Mouse (Mus musculus): ENCODE measurements at regions not wholly inside any gene's neighbourhood (a gene's known extent, or its start where the extent isn't known, plus 50 kb on each side); places are given as distances from the start of the nearest gene placed in this dataset.

GRCm38 (mm10) chr10:118988249-118988648 lies 118.2 kb upstream of the Dyrk2 start:
- H3K4me1 ChIP-seq (ENCODE audit: control insufficient read depth in 2 of 2, insufficient read depth in 2 of 2, low read length in 2 of 2, poor library complexity in 1 of 2), result no peaks in the 10 kb centered on the region
- no peaks in the 10 kb centered on the region for H3K36me3 ChIP-seq (ENCODE audit: control insufficient read depth, insufficient read depth, low read length, poor library complexity, severe bottlenecking)
- TF ChIP-seq MAFK (IDR thresholded peaks at IDR 0.05; ENCODE audit: insufficient read depth, low read depth, low read length) (peak; percentile 78), ZC3H11A (IDR thresholded peaks at IDR 0.05; ENCODE audit: borderline replicate concordance, low read depth, low read length) (no peak), HCFC1 (IDR thresholded peaks at IDR 0.05; ENCODE audit: borderline replicate concordance, insufficient read depth, low read length) (no peak)
- H3K9ac ChIP-seq (ENCODE audit: insufficient read depth, low read depth, low read length, poor library complexity, severe bottlenecking), result no peak overlapping the region
- no peaks in the 10 kb centered on the region for H3K9me3 ChIP-seq (ENCODE audit: control insufficient read depth, insufficient read depth, low read depth, low read length)
- no peak overlapping the region for H3K27ac ChIP-seq (ENCODE audit: insufficient read depth, low read depth, low read length, poor library complexity, severe bottlenecking)
- in situ Hi-C loops (cut with MboI; ENCODE audit: low sequenced_read_pairs in 2 of 2, unreplicated experiment in 2 of 2), result no loop called here
- no peak for DNase-seq (ENCODE audit: low read depth, low spot score)
- no peak overlapping the region for H3K4me3 ChIP-seq (ENCODE audit: insufficient read depth in 1 of 2, low read depth in 1 of 2, low read length in 2 of 2, poor library complexity in 1 of 2, severe bottlenecking in 1 of 2)

GRCm38 (mm10) chr10:118984580-118984979 lies 114.6 kb upstream of the Dyrk2 start:
- Histone ChIP-seq H3K36me3 (ENCODE audit: control insufficient read depth, insufficient read depth, low read length, poor library complexity, severe bottlenecking) (no peaks in the 10 kb centered on the region), H3K9ac (ENCODE audit: insufficient read depth, low read depth, low read length, poor library complexity, severe bottlenecking) (no peak overlapping the region), H3K4me1 (ENCODE audit: control insufficient read depth in 2 of 2, insufficient read depth in 2 of 2, low read length in 2 of 2, poor library complexity in 1 of 2) (no peaks in the 10 kb centered on the region), H3K9me3 (ENCODE audit: control insufficient read depth, insufficient read depth, low read depth, low read length) (no peaks in the 10 kb centered on the region), H3K4me3 (ENCODE audit: insufficient read depth in 1 of 2, low read depth in 1 of 2, low read length in 2 of 2, poor library complexity in 1 of 2, severe bottlenecking in 1 of 2) (no peak overlapping the region), H3K27ac (ENCODE audit: insufficient read depth, low read depth, low read length, poor library complexity, severe bottlenecking) (no peak overlapping the region)
- DNase-seq (ENCODE audit: low read depth, low spot score), result no peak
- in situ Hi-C loops (cut with MboI; ENCODE audit: low sequenced_read_pairs in 2 of 2, unreplicated experiment in 2 of 2), result no loop called here
- TF ChIP-seq ZC3H11A (IDR thresholded peaks at IDR 0.05; ENCODE audit: borderline replicate concordance, low read depth, low read length) (no peak), HCFC1 (IDR thresholded peaks at IDR 0.05; ENCODE audit: borderline replicate concordance, insufficient read depth, low read length) (no peak), MAFK (IDR thresholded peaks at IDR 0.05; ENCODE audit: insufficient read depth, low read depth, low read length) (no peak), CHD2 (IDR thresholded peaks at IDR 0.05; ENCODE audit: low read depth, low read length) (no peak), ZNF384 (IDR thresholded peaks at IDR 0.05; ENCODE audit: low read depth, low read length) (no peak)

GRCm38 (mm10) chr10:118981446-118981845 lies 111.4 kb upstream of the Dyrk2 start:
- Histone ChIP-seq H3K9me3 (ENCODE audit: control insufficient read depth, insufficient read depth, low read depth, low read length) (no peaks in the 10 kb centered on the region), H3K36me3 (ENCODE audit: control insufficient read depth, insufficient read depth, low read length, poor library complexity, severe bottlenecking) (no peaks in the 10 kb centered on the region), H3K4me3 (ENCODE audit: insufficient read depth in 1 of 2, low read depth in 1 of 2, low read length in 2 of 2, poor library complexity in 1 of 2, severe bottlenecking in 1 of 2) (no peak overlapping the region), H3K4me1 (ENCODE audit: control insufficient read depth in 2 of 2, insufficient read depth in 2 of 2, low read length in 2 of 2, poor library complexity in 1 of 2) (no peaks in the 10 kb centered on the region), H3K27ac (ENCODE audit: insufficient read depth, low read depth, low read length, poor library complexity, severe bottlenecking) (no peak overlapping the region), H3K9ac (ENCODE audit: insufficient read depth, low read depth, low read length, poor library complexity, severe bottlenecking) (no peak overlapping the region)
- TF ChIP-seq ZC3H11A (IDR thresholded peaks at IDR 0.05; ENCODE audit: borderline replicate concordance, low read depth, low read length) (no peak), HCFC1 (IDR thresholded peaks at IDR 0.05; ENCODE audit: borderline replicate concordance, insufficient read depth, low read length) (no peak), ZNF384 (IDR thresholded peaks at IDR 0.05; ENCODE audit: low read depth, low read length) (no peak), MAFK (IDR thresholded peaks at IDR 0.05; ENCODE audit: insufficient read depth, low read depth, low read length) (no peak)
- DNase-seq (ENCODE audit: low read depth, low spot score), result no peak
- in situ Hi-C loops (cut with MboI; ENCODE audit: low sequenced_read_pairs in 2 of 2, unreplicated experiment in 2 of 2), result no loop called here

- in situ Hi-C loops (cut with MboI; ENCODE audit: low sequenced_read_pairs in 2 of 2, unreplicated experiment in 2 of 2), result no loop called here
- Histone ChIP-seq H3K9me3 (ENCODE audit: control insufficient read depth, insufficient read depth, low read depth, low read length) (no peaks in the 10 kb centered on the region), H3K4me1 (ENCODE audit: control insufficient read depth in 2 of 2, insufficient read depth in 2 of 2, low read length in 2 of 2, poor library complexity in 1 of 2) (no peaks in the 10 kb centered on the region), H3K27ac (ENCODE audit: insufficient read depth, low read depth, low read length, poor library complexity, severe bottlenecking) (no peak overlapping the region), H3K9ac (ENCODE audit: insufficient read depth, low read depth, low read length, poor library complexity, severe bottlenecking) (no peak overlapping the region), H3K4me3 (ENCODE audit: insufficient read depth in 1 of 2, low read depth in 1 of 2, low read length in 2 of 2, poor library complexity in 1 of 2, severe bottlenecking in 1 of 2) (no peak overlapping the region), H3K36me3 (ENCODE audit: control insufficient read depth, insufficient read depth, low read length, poor library complexity, severe bottlenecking) (no peaks in the 10 kb centered on the region)
- no peak for DNase-seq (ENCODE audit: low read depth, low spot score)
- TF ChIP-seq CHD2 (IDR thresholded peaks at IDR 0.05; ENCODE audit: low read depth, low read length), result no peak
- TF ChIP-seq MAFK (IDR thresholded peaks at IDR 0.05; ENCODE audit: insufficient read depth, low read depth, low read length), result no peak
- TF ChIP-seq HCFC1 (IDR thresholded peaks at IDR 0.05; ENCODE audit: borderline replicate concordance, insufficient read depth, low read length), result no peak
- TF ChIP-seq ZC3H11A (IDR thresholded peaks at IDR 0.05; ENCODE audit: borderline replicate concordance, low read depth, low read length), result no peak
- no peak for TF ChIP-seq ZNF384 (IDR thresholded peaks at IDR 0.05; ENCODE audit: low read depth, low read length)
Measured at GRCm38 (mm10) chr10:118979339-118979738, 109.3 kb upstream of the Dyrk2 start.

- no peak overlapping the region for H3K9ac ChIP-seq (ENCODE audit: insufficient read depth, low read depth, low read length, poor library complexity, severe bottlenecking)
- TF ChIP-seq HCFC1 (IDR thresholded peaks at IDR 0.05; ENCODE audit: borderline replicate concordance, insufficient read depth, low read length) (no peak), ZNF384 (IDR thresholded peaks at IDR 0.05; ENCODE audit: low read depth, low read length) (no peak), ZC3H11A (IDR thresholded peaks at IDR 0.05; ENCODE audit: borderline replicate concordance, low read depth, low read length) (no peak), CHD2 (IDR thresholded peaks at IDR 0.05; ENCODE audit: low read depth, low read length) (no peak), MAFK (IDR thresholded peaks at IDR 0.05; ENCODE audit: insufficient read depth, low read depth, low read length) (no peak)
- DNase-seq (ENCODE audit: low read depth, low spot score), result no peak
- H3K9me3 ChIP-seq (ENCODE audit: control insufficient read depth, insufficient read depth, low read depth, low read length), result no peaks in the 10 kb centered on the region
- H3K27ac ChIP-seq (ENCODE audit: insufficient read depth, low read depth, low read length, poor library complexity, severe bottlenecking), result no peak overlapping the region
- in situ Hi-C loops (cut with MboI; ENCODE audit: low sequenced_read_pairs in 2 of 2, unreplicated experiment in 2 of 2), result no loop called here
- H3K4me3 ChIP-seq (ENCODE audit: insufficient read depth in 1 of 2, low read depth in 1 of 2, low read length in 2 of 2, poor library complexity in 1 of 2, severe bottlenecking in 1 of 2), result no peak overlapping the region
- no peaks in the 10 kb centered on the region for H3K4me1 ChIP-seq (ENCODE audit: control insufficient read depth in 2 of 2, insufficient read depth in 2 of 2, low read length in 2 of 2, poor library complexity in 1 of 2)
- no peaks in the 10 kb centered on the region for H3K36me3 ChIP-seq (ENCODE audit: control insufficient read depth, insufficient read depth, low read length, poor library complexity, severe bottlenecking)
Measured at GRCm38 (mm10) chr10:118978181-118978743, 108.3 kb upstream of the Dyrk2 start.

Data from ES-E14 (cell line).